Mouse (Mus musculus) left cerebral cortex, adult 18-20 months (tissue): ENCODE measurements at regions not wholly inside any gene's neighbourhood (a gene's known extent, or its start where the extent isn't known, plus 50 kb on each side); places are given as distances from the start of the nearest gene placed in this dataset.

Experiments used
- DNase-seq, 2 experiments: peaks; one replicate each; pipeline ENCODE4 v3.0.0; 2021 to 2022; ENCODE audit warnings: low spot score in 2 of 2, mixed read lengths in 1 of 2

GRCm38 (mm10) chr2:133436913-133437843, 114.8 kb upstream of the Bmp2 start:
- DNase-seq = peak in 1 of 2 experiments; percentile 17

DNA sequence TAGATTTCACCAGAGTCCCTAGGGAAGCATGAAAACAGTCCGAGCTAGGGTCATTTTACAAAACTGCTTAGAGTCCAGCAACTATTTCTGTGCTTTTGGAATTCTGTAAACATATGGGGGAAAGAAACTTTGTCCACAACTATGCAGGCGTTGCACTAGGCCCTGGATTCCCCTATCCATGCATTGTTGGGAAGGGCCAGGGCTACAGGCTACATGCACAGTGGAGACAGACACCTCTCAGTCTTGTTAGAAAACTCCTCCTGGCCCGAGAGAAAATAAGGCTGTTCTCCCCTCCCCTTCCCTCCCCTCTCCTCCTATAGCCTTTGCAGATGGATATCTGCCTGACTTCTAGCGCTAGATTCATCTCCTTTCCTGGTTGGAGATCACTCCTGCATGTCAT, 113.9 kb upstream of the Bmp2 start:
- no peak for DNase-seq

- DNase-seq = no peak
These were observed 108.9 kb upstream of the Bmp2 start for GRCm38 (mm10) chr2:133443024-133443423.

GRCm38 (mm10) chr2:133443490-133443889, 108.5 kb upstream of the Bmp2 start:
- DNase-seq = no peak

DNA sequence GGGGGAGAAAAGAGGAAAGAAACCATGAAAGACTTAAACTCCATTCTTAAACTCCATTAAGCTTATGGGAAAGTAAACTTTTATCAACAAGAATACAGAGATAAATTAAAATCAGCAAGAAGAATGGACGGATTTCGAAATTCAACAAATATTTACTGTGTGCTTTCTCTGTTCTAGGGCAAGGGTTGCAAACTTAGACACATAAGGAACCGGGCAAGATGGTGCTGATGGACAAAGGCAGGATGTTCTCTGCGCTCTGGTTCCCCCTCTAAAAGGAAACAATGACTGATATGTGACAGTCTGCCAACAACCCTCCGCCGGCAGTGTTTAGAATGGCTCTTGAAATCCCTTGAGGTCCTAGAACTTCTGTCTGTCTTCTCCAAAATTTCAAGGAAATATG, 99.0 kb upstream of the Bmp2 start:
- DNase-seq = no peak

- DNase-seq = no peak
These were observed 96.3 kb upstream of the Bmp2 start for GRCm38 (mm10) chr2:133455484-133456170.

DNA sequence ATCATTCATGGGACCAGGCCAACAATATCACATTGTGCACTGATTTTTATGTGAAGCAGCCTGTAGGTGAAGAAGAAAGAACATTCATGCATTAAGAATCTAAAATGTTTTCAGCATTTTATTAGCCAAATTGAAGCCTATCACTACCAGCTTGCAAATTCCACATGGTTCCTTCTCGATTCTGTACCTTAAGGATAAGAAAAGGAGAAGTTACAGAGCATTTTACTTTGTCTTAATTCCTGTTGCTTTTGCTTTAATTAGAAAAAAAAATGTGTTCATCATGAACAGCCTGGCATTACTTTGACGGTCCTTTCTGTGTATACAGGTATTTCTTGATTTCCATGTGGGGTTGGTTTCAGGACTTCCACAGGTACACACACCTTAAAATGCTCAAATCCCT, 95.2 kb upstream of the Bmp2 start:
- DNase-seq = no peak

GRCm38 (mm10) chr2:133458735-133459134, 93.2 kb upstream of the Bmp2 start:
- DNase-seq = no peak

- DNase-seq = no peak
These were observed 91.1 kb upstream of the Bmp2 start for GRCm38 (mm10) chr2:133460814-133461213.

DNA sequence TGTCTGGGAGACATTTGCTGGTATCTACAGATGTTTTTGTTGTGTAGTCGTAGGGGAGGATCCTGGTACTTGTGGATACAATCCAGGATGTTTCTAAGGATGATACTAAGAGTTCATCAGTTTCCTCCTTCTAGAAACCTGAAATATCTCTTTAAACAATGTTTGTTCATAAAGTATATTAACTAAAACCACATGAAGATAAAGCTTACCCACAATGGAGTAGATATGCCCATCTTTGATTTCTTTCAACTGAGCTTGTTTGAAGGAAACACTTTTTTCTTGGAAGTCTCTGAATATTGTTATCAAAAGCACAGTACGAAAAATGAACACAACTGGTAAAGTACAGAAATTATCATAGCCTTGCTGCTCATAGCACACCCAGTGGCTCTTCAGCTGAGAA, 89.6 kb upstream of the Bmp2 start:
- DNase-seq = no peak

GRCm38 (mm10) chr2:133467170-133468168, 84.5 kb upstream of the Bmp2 start:
- no peak for DNase-seq

DNA sequence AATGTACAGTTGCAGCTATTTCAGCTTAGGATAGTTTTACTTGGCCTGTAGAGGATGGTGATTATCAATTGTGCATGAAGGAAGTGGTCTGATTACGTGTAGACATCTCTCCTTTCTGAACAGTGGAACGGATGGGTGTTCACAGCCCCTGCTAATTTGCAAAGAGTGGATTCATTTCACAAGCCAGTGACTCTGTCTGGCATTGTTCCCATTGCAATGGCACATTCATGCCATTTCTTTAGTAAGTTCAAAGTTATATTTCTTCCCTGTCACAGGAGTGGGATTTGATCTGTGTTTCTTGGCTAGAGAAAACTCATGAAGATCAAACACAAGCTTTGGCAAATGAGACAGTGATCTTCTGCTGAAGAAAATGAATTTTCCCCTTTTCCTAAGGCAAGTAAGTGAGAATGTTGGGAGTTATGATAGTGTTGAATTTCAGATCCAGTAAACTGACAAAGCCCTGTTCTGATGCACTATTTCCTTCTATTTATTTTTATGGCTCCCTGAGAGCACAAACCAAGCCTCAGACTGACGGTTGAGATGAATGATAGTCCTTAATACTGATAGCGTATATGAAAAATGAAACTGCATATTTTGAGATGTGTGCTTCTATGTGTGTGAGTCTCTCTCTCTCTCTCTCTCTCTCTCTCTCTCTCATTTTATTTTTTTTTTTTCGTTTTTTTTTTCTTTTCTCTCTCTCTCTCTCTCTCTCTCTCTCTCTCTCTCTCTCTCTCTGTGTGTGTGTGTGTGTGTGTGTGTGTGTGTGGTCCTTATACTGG, 78.8 kb upstream of the Bmp2 start:
- DNase-seq = no peak

- DNase-seq = no peak
These were observed 77.8 kb upstream of the Bmp2 start for GRCm38 (mm10) chr2:133474174-133474573.

- DNase-seq = no peak
These were observed 71.1 kb upstream of the Bmp2 start for GRCm38 (mm10) chr2:133480870-133481269.

DNA sequence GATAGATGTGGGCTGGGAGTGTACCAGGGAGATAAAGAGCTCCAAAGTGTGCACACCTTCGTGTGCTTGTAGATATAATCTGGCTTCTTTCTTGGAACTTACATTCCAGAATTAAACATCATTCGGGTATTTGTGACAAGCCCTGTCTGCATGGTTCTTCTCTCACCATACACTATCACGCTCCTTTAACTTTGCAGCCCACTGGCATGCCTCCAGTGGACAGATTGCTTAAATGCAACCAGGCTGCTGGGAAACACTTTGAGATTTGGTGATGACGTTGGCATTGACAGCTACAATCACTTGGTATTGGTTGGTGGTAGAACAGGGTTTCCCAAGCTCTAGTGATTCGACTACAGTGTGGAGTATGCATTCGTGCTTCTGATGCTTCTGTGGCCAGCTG, 70.7 kb upstream of the Bmp2 start:
- no peak for DNase-seq

DNA sequence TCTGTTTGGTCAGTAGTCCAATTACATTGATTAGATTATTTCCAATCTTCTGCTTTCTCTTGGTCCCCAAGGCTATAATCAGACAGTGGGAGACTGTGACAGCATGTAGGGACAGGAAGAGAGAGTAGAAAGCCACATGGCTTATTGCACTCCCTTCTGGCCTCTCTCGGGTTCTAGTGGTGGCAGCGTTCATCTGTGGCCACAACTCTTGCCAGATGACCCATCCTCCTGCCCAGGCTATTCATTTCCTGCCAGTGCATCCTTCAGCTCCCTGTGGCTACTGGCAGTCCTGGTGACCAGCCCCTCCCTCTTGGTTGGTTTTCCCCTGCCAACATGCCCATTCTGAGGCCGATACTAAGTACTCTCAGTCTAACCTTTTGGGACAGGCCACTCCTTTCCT, 70.2 kb upstream of the Bmp2 start:
- no peak for DNase-seq

- DNase-seq = no peak
These were observed 56.5 kb upstream of the Bmp2 start for GRCm38 (mm10) chr2:133495443-133495842.

GRCm38 (mm10) chr2:133496389-133496788, 55.6 kb upstream of the Bmp2 start:
- DNase-seq = no peak

DNA sequence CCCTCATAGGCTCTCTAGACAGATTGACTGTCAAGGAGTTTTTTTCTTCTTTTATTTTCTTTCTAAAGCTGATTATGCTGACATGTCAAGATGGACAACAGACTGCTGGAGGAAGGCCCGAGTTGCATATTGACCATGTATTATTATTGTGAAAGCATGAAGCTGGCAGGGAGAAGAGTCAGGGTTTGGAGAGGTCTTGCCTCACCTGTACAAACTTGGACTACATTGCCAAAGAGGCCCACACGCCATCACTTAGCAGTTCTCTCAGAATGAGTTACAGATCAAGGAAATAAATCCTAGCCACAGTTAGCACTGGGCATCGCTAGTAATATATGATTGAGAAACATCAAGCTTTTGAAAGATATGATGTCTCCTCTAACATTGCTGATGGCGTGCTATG, 54.9 kb upstream of the Bmp2 start:
- no peak for DNase-seq

DNA sequence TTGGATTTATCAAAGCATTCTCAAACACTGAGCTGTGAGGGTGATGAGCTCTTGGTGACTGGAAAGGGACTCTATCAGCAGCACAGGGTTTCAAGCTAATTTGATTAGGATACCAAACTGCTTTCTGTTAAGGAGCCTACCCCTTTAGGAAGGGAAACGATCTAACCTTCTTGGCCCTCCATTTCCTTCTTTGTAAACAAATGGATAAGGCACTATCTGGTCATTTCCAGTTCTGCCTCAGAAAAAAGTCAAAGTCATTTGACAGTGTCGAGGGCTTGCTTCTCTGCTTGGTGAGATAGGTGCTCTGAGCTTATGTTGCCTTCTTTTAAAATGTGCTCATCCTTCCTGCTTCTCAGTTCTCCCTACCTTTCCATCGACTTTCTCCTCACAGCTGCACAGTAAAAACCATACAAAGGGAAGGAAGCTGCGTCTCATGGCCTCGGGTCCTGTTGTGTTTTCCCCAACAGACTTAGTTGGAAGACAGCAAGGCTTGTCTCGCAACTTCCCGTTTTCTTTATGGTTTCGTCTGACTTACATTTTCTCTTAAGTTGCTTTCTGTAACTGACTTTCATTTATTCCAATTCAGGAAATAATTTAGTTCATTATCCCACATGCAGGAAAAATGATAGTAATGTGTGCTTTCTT, 54.3 kb upstream of the Bmp2 start:
- DNase-seq = no peak
